In genomic region chr7:126696303-126696702, GRCm38 (mm10) we compare ENCODE assay signal across 8 mouse cellular contexts. TPM values are rescaled to one million over a fixed set of nuclear protein-coding genes. Genes with fewer than 3 reads are reported as not detected.
A peak's percentile ranks its signal among the peaks of the same experiment; 100 is the strongest.
DNase-seq lines count a peak whose midpoint lies in the region; ATAC-seq and TF ChIP-seq lines count a peak whose summit lies in the region.

No protein-coding gene starts in this region.

- peaks cover 20% of the 10 kb centered on the region for H3K36me3 ChIP-seq in heart, embryonic 13.5 days
- peaks cover 71% of the 10 kb centered on the region for H3K36me3 ChIP-seq in G1E (replicated peaks)
- H3K36me3 ChIP-seq in heart, postnatal 0 days (replicated peaks; ENCODE audit: control insufficient read depth, insufficient read depth, low read length) = peaks cover 9% of the 10 kb centered on the region
- H3K36me3 ChIP-seq in midbrain, embryonic 10.5 days = peaks cover 48% of the 10 kb centered on the region

- peak overlapping the region; percentile 72 for H3K4me3 ChIP-seq in heart, embryonic 13.5 days
- peak overlapping the region; percentile 92 for H3K4me3 ChIP-seq in G1E (ENCODE audit: low read depth, low read length)
- H3K4me3 ChIP-seq in heart, postnatal 0 days (ENCODE audit: low read depth, low read length) = peak overlapping the region; percentile 93
- H3K4me3 ChIP-seq in midbrain, embryonic 10.5 days = peak overlapping the region; percentile 91

- peak overlapping the region; percentile 79 for H3K4me2 ChIP-seq in heart, embryonic 13.5 days
- peak overlapping the region; percentile 92 for H3K4me2 ChIP-seq in heart, postnatal 0 days (ENCODE audit: low read depth, low read length)

- H3K27me3 ChIP-seq in heart, embryonic 13.5 days (replicated peaks) = no peaks in the 10 kb centered on the region
- no peaks in the 10 kb centered on the region for H3K27me3 ChIP-seq in G1E (ENCODE audit: insufficient read depth, low read length)
- H3K27me3 ChIP-seq in heart, postnatal 0 days (ENCODE audit: control insufficient read depth, insufficient read depth, low read length) = no peaks in the 10 kb centered on the region
- no peaks in the 10 kb centered on the region for H3K27me3 ChIP-seq in midbrain, embryonic 10.5 days (ENCODE audit: low read depth, poor library complexity, severe bottlenecking)

- WGBS in heart, embryonic 13.5 days = 4% methylated on average over 17 of the region's 17 CpGs
- 3% methylated on average over 17 of the region's 17 CpGs for WGBS in heart, postnatal 0 days
- WGBS in midbrain, embryonic 10.5 days = 7% methylated on average over 17 of the region's 17 CpGs

- intact Hi-C loops in heart, postnatal 36 days (cut with DNase I) = loop anchor here (2.0 to 5.0 kb wide), 4 partner anchors 96 to 294 kb away; partner anchors contain the start of genes Apobr, Cln3, Ppp4c and Sh2b1

- H3K4me1 ChIP-seq in heart, embryonic 13.5 days = peaks cover 35% of the 10 kb centered on the region
- H3K4me1 ChIP-seq in G1E (ENCODE audit: insufficient read depth, low read depth, low read length) = peaks cover 70% of the 10 kb centered on the region
- peaks cover 14% of the 10 kb centered on the region; the same call in 1 of the 2 replicates for H3K4me1 ChIP-seq in heart, postnatal 0 days (ENCODE audit: control insufficient read depth, insufficient read depth)
- H3K4me1 ChIP-seq in midbrain, embryonic 10.5 days = peaks cover 48% of the 10 kb centered on the region

- no peak for TF ChIP-seq CTCF in G1E (IDR thresholded peaks at IDR 0.05; ENCODE audit: low read depth, low read length)
- no peak for TF ChIP-seq CTCF in heart, postnatal 0 days (IDR thresholded peaks at IDR 0.05; ENCODE audit: low read depth)

- H3K9ac ChIP-seq in heart, embryonic 13.5 days = peak overlapping the region; percentile 86
- H3K9ac ChIP-seq in heart, postnatal 0 days (replicated peaks; ENCODE audit: low read depth, low read length) = peak overlapping the region; percentile 66

- TF ChIP-seq EP300 in heart, postnatal 0 days (IDR thresholded peaks at IDR 0.05; ENCODE audit: low read depth) = no peak

- no peak for DNase-seq in heart, postnatal 36 days
- DNase-seq in G1E (ENCODE audit: low spot score) = no peak
- no peak for DNase-seq in heart, postnatal 0 days (ENCODE audit: low spot score)
- no peak for DNase-seq in midbrain, embryonic 10.5 days (ENCODE audit: low spot score)
- no peak for DNase-seq in adrenal gland, postnatal 36 days
- no peak for DNase-seq in cerebellum, adult 11-12 months
- DNase-seq in left cerebral cortex, adult 8-10 months (ENCODE audit: low spot score in 2 of 2) = no peak

- no peaks in the 10 kb centered on the region for H3K9me3 ChIP-seq in heart, embryonic 13.5 days
- H3K9me3 ChIP-seq in G1E (replicated peaks) = no peaks in the 10 kb centered on the region
- no peaks in the 10 kb centered on the region for H3K9me3 ChIP-seq in heart, postnatal 0 days (replicated peaks; ENCODE audit: control insufficient read depth, low read length)
- H3K9me3 ChIP-seq in midbrain, embryonic 10.5 days (replicated peaks) = no peaks in the 10 kb centered on the region

- H3K27ac ChIP-seq in heart, embryonic 13.5 days (replicated peaks) = no peak overlapping the region
- H3K27ac ChIP-seq in heart, postnatal 0 days (ENCODE audit: low read depth) = peak overlapping the region; percentile 27; the same call in 1 of the 2 replicates
- H3K27ac ChIP-seq in midbrain, embryonic 10.5 days (replicated peaks) = peak overlapping the region; percentile 96

- no peak for ATAC-seq in heart, embryonic 13.5 days (ENCODE audit: extremely low read depth, insufficient number of reproducible peaks, low FRiP score, low TSS enrichment)
- ATAC-seq in G1E (ENCODE audit: extremely low read depth, insufficient number of reproducible peaks, low FRiP score, poor library complexity, severe bottlenecking) = no peak
- no peak for ATAC-seq in heart, postnatal 0 days (ENCODE audit: insufficient read depth, low read depth)

RNA-seq across cellular contexts. Expression of gene Slx1b, which starts 0.7 kb away (rescaled TPM):
- polyA plus RNA-seq in heart, embryonic 13.5 days (2015; fragmentation: Nextera tagmentation; extraction: Ambion mirVana) = 6.9 and 7.1 TPM in 2 replicates
- total RNA-seq in heart, postnatal 36 days (2021) = 1 to 10 TPM; 4.4 to 5.9 TPM
- 3.5 and 3.8 TPM in 2 replicates for total RNA-seq in G1E (2014; fragmentation: Nextera tagmentation)
- 4.5 and 7.0 TPM in 2 replicates for total RNA-seq in G1E (2017)
- 4.9 and 8.1 TPM in 2 replicates for polyA plus RNA-seq in G1E (2012)
- total RNA-seq in heart, postnatal 0 days (2014; rRNA removed; ENCODE audit: low replicate concordance) = 6.2 and 12.6 TPM in 2 replicates
- polyA plus RNA-seq in heart, postnatal 0 days (2015; fragmentation: Nextera tagmentation; extraction: Ambion mirVana) = 4.9 and 6.3 TPM in 2 replicates
- polyA plus RNA-seq in midbrain, embryonic 10.5 days (2016; fragmentation: Nextera tagmentation; extraction: Ambion mirVana) = 14.1 and 15.5 TPM in 2 replicates
- 10 to 100 TPM in 1 of 2 experiments, 1 to 10 TPM in 1; 8.7 to 14.8 TPM for total RNA-seq in adrenal gland, postnatal 36 days (2021)
- total RNA-seq in left cerebral cortex, adult 8-10 months (2022) = 10 to 100 TPM; 17.1 to 23.0 (median 19.6) TPM

RNA-seq across cellular contexts. Expression of gene Bola2, which starts 1.1 kb away (rescaled TPM):
- polyA plus RNA-seq in heart, embryonic 13.5 days (2015; fragmentation: Nextera tagmentation; extraction: Ambion mirVana) = 109 and 124 TPM in 2 replicates
- total RNA-seq in heart, postnatal 36 days (2021) = 10 to 100 TPM; 47.0 to 60.8 TPM
- total RNA-seq in G1E (2014; fragmentation: Nextera tagmentation) (77.5 and 93.8 TPM in 2 replicates), G1E (2017) (117 and 161 TPM in 2 replicates)
- polyA plus RNA-seq in G1E (2012) = 189 and 303 TPM in 2 replicates
- total RNA-seq in heart, postnatal 0 days (2014; rRNA removed; ENCODE audit: low replicate concordance) = 29.3 and 36.5 TPM in 2 replicates
- 89.0 and 93.7 TPM in 2 replicates for polyA plus RNA-seq in heart, postnatal 0 days (2015; fragmentation: Nextera tagmentation; extraction: Ambion mirVana)
- 186 and 216 TPM in 2 replicates for polyA plus RNA-seq in midbrain, embryonic 10.5 days (2016; fragmentation: Nextera tagmentation; extraction: Ambion mirVana)
- 10 to 100 TPM; 94.8 to 98.1 TPM for total RNA-seq in adrenal gland, postnatal 36 days (2021)
- 10 to 100 TPM; 82.1 to 97.0 (median 90.2) TPM for total RNA-seq in left cerebral cortex, adult 8-10 months (2022)

RNA-seq across cellular contexts. Expression of gene Coro1a, which starts 11.3 kb away (rescaled TPM):
- 11.8 and 16.6 TPM in 2 replicates for polyA plus RNA-seq in heart, embryonic 13.5 days (2015; fragmentation: Nextera tagmentation; extraction: Ambion mirVana)
- 1 to 10 TPM; 7.8 to 9.9 TPM for total RNA-seq in heart, postnatal 36 days (2021)
- 36.0 and 50.1 TPM in 2 replicates for total RNA-seq in G1E (2014; fragmentation: Nextera tagmentation)
- 162 and 174 TPM in 2 replicates for total RNA-seq in G1E (2017)
- polyA plus RNA-seq in G1E (2012) = 178 and 186 TPM in 2 replicates
- total RNA-seq in heart, postnatal 0 days (2014; rRNA removed; ENCODE audit: low replicate concordance) = 14.8 and 25.3 TPM in 2 replicates
- 8.4 and 8.5 TPM in 2 replicates for polyA plus RNA-seq in heart, postnatal 0 days (2015; fragmentation: Nextera tagmentation; extraction: Ambion mirVana)
- polyA plus RNA-seq in midbrain, embryonic 10.5 days (2016; fragmentation: Nextera tagmentation; extraction: Ambion mirVana) = 42.7 and 50.1 TPM in 2 replicates
- total RNA-seq in adrenal gland, postnatal 36 days (2021) = 10 to 100 TPM; 10.1 to 11.6 TPM
- total RNA-seq in left cerebral cortex, adult 8-10 months (2022) = 100 to 1,000 TPM; 132 to 162 (median 149) TPM

RNA-seq across cellular contexts. Expression of gene Sult1a1, which starts 20.1 kb away (rescaled TPM):
- polyA plus RNA-seq in heart, embryonic 13.5 days (2015; fragmentation: Nextera tagmentation; extraction: Ambion mirVana) = 5.8 and 6.2 TPM in 2 replicates
- 10 to 100 TPM; 30.3 to 43.0 TPM for total RNA-seq in heart, postnatal 36 days (2021)
- total RNA-seq in G1E (2014; fragmentation: Nextera tagmentation) (not detected in 2 replicates), G1E (2017) (0.12 and 0.33 TPM in 2 replicates)
- not detected in 2 replicates for polyA plus RNA-seq in G1E (2012)
- 64.2 and 78.2 TPM in 2 replicates for total RNA-seq in heart, postnatal 0 days (2014; rRNA removed; ENCODE audit: low replicate concordance)
- polyA plus RNA-seq in heart, postnatal 0 days (2015; fragmentation: Nextera tagmentation; extraction: Ambion mirVana) = 24.8 and 30.4 TPM in 2 replicates
- 0.29 TPM in 1 of 2 replicates, not detected in the other for polyA plus RNA-seq in midbrain, embryonic 10.5 days (2016; fragmentation: Nextera tagmentation; extraction: Ambion mirVana)
- total RNA-seq in adrenal gland, postnatal 36 days (2021) = 10 to 100 TPM; 34.1 to 52.7 TPM
- 1 to 10 TPM; 6.3 to 9.0 (median 7.9) TPM for total RNA-seq in left cerebral cortex, adult 8-10 months (2022)

RNA-seq across cellular contexts. Expression of gene Sgf29, which starts 47.2 kb away (rescaled TPM):
- polyA plus RNA-seq in heart, embryonic 13.5 days (2015; fragmentation: Nextera tagmentation; extraction: Ambion mirVana) = 27.7 and 28.8 TPM in 2 replicates
- total RNA-seq in heart, postnatal 36 days (2021) = 10 to 100 TPM; 21.8 to 25.2 TPM
- total RNA-seq in G1E (2014; fragmentation: Nextera tagmentation) = 159 and 175 TPM in 2 replicates
- 36.8 and 57.3 TPM in 2 replicates for total RNA-seq in G1E (2017)
- polyA plus RNA-seq in G1E (2012) = 61.3 and 124 TPM in 2 replicates
- 15.9 and 20.7 TPM in 2 replicates for total RNA-seq in heart, postnatal 0 days (2014; rRNA removed; ENCODE audit: low replicate concordance)
- polyA plus RNA-seq in heart, postnatal 0 days (2015; fragmentation: Nextera tagmentation; extraction: Ambion mirVana) = 21.9 and 25.3 TPM in 2 replicates
- 61.9 and 63.5 TPM in 2 replicates for polyA plus RNA-seq in midbrain, embryonic 10.5 days (2016; fragmentation: Nextera tagmentation; extraction: Ambion mirVana)
- 10 to 100 TPM; 39.0 to 41.7 TPM for total RNA-seq in adrenal gland, postnatal 36 days (2021)
- total RNA-seq in left cerebral cortex, adult 8-10 months (2022) = 10 to 100 TPM; 28.4 to 39.0 (median 33.6) TPM
